Mouse (Mus musculus) spleen, adult 2 months (tissue): Measurements from ENCODE around the gene Ugp2.

Experiments used
- CTCF ChIP-seq: fragments of 200-500 bp; IDR thresholded peaks from 2 replicates; pipeline ENCODE4 v1.5.1; 2011; ENCODE audit warnings: mild to moderate bottlenecking, inconsistent platforms; ENCODE audit not compliant: insufficient read depth, insufficient read length, insufficient replicate concordance; ENCODE audit errors: extremely low read depth
- POLR2A ChIP-seq: fragments of 200-500 bp; IDR thresholded peaks from 2 replicates; pipeline ENCODE4 v1.6.1; 2011; ENCODE audit warnings: low read depth, low read length, inconsistent platforms

DNA sequence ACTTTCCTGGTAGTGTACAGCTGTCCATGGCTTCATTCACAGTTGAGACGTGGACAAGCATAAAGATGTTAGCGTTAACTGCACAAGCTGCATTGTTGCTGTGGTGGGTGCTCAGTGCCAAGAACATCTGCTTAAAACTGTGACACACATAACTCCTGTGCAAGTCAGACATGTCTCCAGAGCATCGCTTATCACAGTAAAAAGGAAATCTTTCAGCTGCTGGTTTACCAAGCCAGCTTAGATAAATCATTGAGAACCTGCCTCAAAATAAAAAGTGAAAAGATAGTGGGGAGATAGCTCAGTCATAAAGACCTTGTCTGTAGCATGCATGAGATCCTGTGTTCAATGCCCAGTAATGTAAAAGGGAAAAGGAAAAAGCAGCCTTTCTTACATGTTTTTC lies 84.6 kb downstream of the Ugp2 start:
- TF ChIP-seq CTCF (no peak), POLR2A (no peak)
